Mouse (Mus musculus): ENCODE results near the gene BC035044.
"Not testable (repeated sequence)": the region's sequence is repeated elsewhere in the genome, so short reads cannot be mapped to it uniquely, and the experiment has no call there.

BC035044 gene

DNA sequence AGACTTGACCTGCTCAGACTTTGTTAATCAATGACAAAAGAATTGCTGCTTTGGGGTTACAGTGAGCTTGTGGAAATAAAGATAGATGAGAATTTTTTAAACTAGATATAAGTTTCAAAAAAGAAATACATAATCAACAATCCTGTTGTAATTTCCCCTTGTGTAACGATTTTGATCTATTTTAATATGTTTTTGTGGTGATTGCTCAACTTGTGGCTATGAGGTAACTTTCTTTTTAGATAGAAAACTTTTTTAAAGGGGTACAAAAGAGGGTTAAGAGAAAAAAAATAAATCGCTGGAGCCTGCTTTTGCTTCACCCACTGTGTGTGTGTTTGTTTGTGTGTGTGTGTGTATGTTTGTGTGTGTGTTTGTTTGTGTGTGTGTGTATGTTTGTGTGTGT lies 39.8 kb downstream of the BC035044 start:
- no peak for ATAC-seq (ENCODE audit: insufficient number of reproducible peaks, low FRiP score, low TSS enrichment)

DNA sequence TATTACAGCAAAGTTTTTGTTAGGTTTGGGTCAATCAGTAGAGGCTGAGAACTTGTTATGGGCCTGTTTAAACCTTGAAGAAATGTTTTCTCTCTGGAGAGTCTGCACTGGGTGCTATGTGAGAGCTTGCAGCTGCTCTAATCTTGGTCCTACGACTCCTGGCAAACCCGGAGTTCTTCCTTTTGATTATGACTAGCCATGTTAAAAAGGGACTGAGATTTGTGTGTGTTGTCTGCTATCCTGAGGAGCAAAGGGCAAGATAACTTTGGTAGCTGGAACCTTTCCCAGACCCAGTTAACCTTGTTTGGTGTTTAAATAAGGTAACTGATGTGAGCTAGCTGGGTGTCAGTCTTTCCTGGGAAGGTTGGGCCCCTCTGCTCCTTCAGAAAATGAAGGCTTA lies 40.3 kb downstream of the BC035044 start:
- no peak for ATAC-seq (ENCODE audit: insufficient number of reproducible peaks, low FRiP score, low TSS enrichment)

DNA sequence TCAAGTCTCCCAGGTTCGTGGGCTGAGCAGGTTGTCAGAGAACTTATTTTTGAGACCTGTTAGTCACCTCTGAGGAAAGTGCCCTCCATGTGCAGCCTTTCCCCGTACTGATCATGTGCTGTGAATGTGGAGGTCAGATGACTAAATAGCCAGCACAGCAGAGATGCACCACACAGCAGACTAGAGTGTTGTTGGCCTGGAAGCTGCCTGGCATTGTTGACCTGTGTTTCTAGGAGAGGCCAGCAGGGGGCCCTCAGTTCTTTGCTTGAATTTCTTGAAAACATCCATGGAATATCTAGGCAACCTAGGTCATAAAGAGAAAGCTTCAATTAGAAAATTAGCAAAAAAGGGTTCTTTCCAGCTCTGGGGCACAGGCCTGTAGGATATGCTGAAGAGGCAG lies 41.0 kb downstream of the BC035044 start:
- no peak for ATAC-seq (ENCODE audit: insufficient number of reproducible peaks, low FRiP score, low TSS enrichment)

DNA sequence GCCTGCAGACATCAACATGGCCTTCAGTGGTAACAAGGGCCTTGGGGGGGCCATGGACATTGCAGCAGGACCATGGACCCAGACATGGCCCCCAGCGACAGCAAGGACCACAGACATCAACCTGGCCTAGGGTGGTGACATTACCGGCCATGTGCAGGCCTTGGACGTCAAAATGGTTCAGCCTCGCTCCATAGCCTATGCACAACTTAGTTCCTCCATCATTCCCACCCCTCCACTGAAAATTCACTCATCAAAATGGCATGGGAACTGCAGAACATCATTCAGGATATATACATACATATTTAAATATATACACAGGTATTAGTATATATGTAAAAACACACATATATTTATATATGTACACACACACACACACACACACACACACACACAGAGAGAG lies 43.5 kb downstream of the BC035044 start:
- ATAC-seq (ENCODE audit: insufficient number of reproducible peaks, low FRiP score, low TSS enrichment): no peak

DNA sequence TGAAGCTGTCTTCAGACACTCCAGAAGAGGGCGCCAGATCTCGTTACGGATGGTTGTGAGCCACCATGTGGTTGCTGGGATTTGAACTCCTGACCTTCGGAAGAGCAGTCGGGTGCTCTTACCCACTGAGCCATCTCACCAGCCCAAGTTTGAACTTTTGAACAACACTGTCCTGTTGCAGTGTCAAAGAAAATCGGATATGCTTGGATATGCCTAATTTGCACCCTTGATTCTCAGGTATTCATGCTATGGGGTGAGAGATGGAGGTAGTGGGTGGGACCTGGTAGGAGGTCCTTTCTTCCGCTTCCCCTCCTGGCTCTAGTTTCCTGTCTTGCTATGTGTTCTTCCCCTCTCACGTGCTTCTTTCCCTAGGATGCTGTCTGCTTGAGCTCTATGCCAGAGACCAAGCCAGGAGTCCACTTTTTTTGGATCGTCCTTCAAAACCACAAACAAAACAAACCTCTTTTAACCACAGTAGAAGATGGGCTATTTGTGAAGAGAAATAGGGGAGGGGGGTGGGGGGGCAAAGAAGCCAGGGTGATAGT lies 44.9 kb downstream of the BC035044 start:
- ATAC-seq (ENCODE audit: insufficient number of reproducible peaks, low FRiP score, low TSS enrichment): no peak

DNA sequence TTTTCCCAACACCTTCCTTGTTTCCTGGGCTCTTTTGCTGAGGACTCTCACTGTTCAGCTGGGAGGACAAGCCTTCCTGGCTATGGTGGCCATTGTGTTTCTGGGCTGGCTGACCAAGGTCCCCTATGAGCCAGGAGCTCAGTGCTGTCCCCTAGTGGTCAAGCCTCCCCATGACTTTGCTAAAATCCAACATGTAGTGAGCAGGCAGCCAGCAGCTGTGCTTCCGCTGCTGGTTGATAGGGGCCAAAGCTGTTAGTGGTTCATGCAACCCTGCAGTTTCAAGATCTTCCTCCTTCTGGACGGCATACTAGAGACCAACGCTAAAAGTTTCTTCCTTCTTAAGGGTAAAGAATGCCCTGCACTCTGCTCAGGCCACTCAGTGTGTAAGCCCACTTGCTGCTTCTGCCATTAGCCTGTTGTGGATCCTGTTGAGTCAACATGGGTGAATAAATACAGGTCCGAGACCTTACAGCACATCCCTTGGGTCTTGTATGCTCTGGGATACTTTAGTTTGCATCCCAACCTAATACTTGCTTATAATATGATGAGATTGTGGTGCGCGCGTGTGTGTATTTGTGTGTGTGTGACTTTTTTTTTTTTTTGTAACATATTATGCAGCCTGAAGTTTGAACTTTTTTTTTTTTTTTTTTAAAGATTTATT lies 45.5 kb downstream of the BC035044 start:
- ATAC-seq (ENCODE audit: insufficient number of reproducible peaks, low FRiP score, low TSS enrichment): no peak

DNA sequence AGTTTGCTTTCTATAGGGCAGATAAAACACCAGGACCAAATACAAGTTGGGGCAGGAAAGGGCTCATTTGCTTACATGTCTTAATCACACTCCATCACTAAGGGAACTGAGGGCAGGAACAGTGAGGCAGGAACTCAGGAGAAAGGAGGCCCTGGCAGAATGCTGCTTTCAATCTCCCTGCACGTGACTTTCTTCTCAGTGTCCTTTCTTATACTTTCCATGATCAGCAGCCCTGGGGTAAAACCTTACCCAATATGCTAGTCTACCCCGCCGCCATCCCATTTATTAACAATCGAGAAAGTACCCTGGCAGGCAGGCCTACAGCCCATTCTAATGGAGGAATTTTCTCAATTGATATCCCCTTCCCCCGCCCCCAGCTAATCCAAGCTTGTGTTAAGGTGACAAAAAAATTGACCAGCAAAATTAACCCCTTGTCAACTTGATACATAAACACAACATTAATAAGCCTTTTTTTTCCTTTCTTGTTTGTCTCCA lies 46.3 kb downstream of the BC035044 start:
- no peak for ATAC-seq (ENCODE audit: insufficient number of reproducible peaks, low FRiP score, low TSS enrichment)

DNA sequence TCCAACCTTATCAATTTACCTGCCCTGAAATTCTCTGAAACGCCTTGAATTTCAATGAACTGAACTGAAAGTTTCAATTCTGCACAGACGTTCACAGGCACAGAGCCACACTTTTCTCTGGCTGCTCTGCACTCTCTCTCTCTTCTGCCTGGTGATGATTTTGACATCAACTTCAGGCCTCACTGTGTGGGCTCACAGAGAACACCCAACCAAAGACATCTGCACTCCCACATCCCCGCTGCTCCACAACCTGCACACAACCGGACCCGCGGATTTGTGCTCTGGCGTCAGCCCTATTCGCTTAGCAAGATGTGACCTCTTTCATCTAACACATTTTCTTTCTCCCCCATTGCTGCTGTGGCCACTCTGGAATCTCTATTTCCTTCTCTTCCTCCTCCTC lies 46.8 kb downstream of the BC035044 start:
- ATAC-seq (ENCODE audit: insufficient number of reproducible peaks, low FRiP score, low TSS enrichment): no peak

DNA sequence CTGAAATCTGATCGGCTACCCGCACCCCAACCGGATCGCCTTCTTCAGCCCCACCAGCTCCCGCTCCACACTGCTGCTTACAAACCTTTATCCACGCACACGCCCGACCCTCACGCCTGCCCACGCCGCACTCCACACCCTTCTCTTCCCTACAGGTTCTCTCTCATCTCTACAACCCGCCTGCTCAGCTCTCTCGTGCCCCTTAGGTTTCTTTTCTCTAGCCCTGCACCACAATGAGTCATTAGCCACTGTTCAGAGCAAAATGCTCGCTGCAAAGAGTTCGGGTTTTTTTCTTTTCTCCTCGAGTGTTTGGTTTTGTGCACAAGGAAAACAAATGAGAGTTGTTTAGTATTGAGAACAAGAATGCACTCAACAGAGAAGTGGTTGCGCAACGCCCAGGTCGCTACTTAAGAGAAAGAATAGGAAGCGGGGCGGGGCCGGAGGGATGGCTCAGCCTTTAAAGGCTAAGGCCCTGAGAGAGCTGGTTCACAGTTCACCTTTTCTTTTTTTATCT lies 47.4 kb downstream of the BC035044 start:
- peak; percentile 41 for ATAC-seq (ENCODE audit: insufficient number of reproducible peaks, low FRiP score, low TSS enrichment)

DNA sequence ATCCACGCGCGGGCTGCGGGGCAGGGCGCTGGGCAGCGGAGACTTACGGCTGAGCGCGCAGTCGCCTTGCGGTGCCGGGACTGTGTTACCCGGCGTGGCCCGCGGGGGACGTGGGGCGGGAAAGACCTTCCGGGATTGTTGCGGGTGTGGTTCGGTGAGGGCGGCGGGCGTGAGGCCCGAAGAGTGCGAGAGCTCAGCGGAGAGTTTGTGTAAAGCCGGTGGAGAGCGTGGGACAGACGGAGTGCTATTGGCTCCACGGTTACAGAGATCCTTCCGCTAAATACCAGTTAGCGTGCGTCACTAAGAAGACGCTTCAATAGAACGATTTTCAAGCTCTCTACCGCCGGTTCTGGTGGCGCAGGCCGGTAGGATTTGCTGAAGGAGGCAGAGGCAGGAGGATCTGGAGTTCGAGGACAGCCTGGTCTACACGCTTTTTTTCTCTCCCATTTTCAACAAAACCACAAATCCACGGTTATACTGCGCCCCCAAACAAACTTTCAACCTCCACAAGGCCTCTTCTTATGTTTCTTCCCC lies 47.9 kb downstream of the BC035044 start:
- peak; percentile 78 for ATAC-seq (ENCODE audit: insufficient number of reproducible peaks, low FRiP score, low TSS enrichment)

DNA sequence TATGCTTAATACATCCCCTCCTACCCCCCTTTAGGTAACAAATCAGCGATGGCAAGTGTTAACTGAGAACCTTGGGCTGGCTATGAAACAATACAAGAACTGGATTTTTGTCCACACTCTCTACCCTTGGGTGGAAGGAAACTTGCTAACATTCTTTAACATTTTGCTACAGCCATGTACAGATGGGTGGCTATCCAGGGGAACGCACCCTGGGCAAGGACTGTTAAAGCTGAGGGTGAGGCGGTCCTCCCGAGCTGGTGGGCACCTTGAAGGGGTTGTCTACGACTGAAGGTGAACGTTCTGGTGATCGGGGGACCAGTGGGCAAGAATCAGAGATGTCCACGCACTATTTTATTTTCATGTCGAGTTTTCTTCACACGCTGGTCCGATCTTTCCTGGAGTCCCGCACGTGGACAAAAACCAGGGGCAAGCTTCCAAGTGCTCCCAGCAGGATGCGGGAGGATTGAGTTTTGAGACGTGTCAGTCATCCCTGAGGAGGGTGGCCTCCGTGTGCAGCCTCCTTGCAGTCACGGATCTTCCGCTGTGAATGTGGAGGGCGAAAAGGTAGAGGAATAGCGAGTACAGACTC lies 48.5 kb downstream of the BC035044 start:
- no peak for ATAC-seq (ENCODE audit: insufficient number of reproducible peaks, low FRiP score, low TSS enrichment)

DNA sequence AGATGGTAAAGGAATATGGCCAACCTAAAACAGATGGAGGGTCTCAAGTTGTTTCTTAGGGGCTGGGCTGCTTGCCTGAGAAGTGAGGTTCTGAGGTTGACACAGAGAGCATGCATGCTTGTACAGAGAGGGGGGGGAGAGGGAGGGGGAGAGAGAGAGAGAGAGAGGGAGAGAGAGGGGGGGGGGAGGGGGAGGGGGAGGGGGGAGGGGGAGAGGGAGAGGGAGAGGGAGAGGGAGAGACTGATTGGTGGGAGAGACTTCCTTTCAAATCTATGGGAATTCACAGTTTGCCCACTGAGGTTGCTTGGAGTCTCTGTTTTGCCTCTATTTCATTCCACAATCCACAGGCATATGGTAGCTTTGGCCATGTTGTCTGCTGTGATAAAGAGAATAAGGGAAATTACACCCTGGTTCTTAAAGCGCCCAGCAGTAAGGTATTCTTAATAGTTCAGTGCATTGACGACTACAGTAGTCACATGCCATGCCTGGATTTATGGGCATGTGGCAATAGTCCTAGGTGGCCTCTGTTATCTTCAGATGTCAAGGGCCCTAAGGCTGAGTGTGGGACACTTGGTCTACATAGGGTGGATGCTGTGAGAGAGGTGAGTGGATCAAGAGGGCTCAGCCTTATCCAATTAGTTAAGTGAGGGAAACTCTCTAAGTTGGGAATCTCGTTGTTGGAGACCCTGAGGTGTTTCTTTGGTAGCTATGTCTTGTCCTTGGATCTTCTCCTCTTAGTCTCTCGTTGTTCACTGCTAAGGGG lies 49.4 kb downstream of the BC035044 start:
- ATAC-seq (ENCODE audit: insufficient number of reproducible peaks, low FRiP score, low TSS enrichment): no peak

DNA sequence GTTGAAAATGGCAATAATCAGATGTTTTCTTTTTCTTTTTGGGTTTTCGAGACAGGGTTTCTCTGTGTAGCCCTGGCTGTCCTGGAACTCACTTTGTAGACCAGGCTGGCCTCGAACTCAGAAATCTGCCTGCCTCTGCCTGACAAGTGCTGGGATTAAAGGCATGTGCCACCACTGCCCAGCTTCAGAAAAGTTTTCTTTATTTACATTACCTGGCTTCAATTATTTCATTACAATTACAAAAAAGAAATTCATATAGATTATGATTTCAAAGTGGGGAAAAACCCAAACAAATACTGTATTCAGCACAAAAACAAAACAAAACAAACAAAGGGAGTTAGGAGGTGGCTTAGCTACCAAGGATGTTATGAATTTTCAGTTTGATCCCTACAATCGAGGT lies 50.3 kb downstream of the BC035044 start:
- ATAC-seq (ENCODE audit: insufficient number of reproducible peaks, low FRiP score, low TSS enrichment): not testable (repeated sequence)

DNA sequence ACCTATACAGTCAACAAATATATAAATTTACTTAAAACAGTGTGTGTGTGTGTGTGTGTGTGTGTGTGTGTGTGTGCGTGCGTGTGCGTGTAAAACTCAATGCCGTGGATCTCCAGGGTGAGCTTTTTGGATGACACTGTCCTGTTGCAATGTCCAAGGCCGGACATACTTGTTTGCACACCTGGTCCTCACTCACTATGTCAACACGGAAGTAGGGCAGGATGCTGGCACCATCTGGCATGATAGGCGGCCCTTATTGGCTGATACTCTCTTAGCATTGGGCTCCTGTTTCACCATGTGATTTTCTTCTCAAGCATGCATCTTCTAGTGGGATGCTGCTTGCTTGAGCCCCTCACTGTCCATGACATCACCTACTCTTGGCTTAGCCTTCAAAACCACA lies 51.0 kb downstream of the BC035044 start:
- no peak for ATAC-seq (ENCODE audit: insufficient number of reproducible peaks, low FRiP score, low TSS enrichment)

DNA sequence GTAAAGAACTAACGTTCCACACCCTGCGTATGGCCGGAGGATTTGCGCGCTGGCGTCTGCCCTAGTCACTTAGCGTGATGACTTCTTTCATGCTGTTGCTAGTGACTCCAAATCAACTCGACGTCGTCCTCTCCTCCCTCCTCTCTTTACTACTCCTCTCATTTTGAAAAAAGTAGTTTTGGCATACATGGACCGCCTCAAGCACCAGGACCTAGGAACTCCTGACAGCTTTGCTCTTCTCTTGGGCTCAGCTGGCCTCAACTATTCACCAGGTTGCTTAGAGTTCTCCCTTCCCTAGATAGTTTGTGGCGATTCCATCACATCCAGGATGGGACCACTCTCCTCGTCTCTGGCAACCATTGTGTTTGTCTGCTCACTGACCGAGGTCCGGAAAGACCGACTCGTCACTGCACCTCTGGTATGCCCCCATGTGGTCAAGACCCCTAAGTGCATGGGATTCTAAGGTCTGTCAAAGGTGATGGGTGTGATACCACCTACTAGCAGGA lies 51.6 kb downstream of the BC035044 start:
- ATAC-seq (ENCODE audit: insufficient number of reproducible peaks, low FRiP score, low TSS enrichment): peak; percentile 23

DNA sequence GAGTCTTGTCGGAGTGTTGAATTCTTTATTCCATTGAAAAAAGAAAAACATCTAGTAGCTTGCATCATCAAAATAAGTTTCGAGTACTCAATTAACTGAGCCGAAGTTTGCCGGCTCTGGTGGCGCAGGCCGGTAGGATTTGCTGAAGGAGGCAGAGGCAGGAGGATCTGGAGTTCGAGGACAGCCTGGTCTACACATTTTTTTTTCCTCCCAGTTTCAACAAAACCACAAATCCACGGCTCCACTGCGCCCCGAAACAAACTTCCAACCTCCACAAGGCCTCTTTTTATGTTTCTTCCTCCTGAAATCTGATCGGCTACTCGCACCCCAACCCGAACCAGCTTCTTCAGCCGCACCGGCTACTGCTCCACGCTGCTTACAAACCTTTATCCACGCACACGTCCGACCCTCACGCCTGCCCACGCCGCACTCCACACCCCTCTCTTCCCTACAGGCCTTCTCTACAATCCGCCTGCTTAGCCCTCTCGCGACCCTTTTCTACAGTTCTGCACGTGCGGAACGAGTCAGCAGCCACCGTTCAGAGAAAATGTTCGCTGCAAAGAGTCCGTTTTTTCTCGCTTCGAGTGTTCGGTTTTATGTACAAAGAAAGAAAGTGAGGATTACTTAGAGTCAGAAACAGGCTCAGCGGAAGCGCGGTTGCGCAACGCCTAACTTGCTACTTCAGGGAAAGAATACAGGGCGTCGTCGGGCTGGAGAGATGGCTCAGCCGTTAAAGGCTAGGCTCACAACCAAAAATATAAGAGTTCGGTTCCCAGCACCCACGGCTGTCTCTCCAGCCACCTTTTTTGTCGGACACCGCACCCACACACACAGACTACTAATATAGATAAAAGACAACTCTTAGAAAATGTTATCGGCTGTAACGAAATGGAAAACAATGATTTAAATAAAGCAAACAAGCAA lies 52.3 kb downstream of the BC035044 start:
- ATAC-seq (ENCODE audit: insufficient number of reproducible peaks, low FRiP score, low TSS enrichment): 0 out of 2 replicates have a peak, but pooled peaks have one; percentile 9

DNA sequence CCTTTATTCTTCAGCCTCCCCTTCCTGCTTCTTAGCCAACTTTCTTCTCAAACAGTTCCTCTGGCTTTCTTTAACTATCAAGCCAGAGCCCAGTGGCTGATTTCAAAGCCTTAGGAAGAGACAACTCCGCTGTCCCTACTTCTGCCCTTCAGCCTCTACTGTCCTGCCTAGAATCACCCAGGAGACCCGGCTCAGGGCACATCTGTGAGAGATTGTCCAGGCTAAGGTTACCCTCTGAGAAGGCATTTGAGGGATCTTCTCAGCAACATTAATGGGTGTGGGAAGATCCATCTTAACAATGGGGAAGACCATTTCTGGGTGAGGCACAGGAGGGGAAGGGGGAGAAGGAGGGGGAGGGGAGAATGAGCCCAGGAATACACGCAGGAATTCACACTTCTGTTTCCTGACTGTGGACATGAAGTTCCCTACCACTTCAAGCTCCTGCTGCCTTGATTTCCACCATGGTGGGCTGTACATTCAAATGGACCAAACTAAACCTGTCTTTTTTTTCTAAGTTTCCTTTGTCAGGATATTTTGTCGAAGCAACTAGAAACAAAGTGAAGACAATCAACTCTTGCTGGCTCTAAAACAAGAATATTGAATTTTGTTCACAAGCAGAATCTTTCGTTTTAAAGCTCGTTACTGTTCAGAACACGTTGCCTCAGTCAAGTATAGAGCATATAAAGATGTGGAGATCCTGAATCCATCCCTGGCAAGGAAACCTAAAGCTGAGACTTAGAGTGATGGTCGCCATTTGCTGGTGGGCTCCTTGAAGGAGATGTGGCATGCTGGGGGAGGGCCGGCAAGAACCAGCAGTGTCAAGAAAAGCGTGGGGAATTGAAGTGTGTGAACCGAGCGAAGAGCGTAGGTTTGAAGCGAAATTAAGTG lies 53.2 kb downstream of the BC035044 start:
- peak; percentile 13; the same call in 1 of the 2 replicates for ATAC-seq (ENCODE audit: insufficient number of reproducible peaks, low FRiP score, low TSS enrichment)

DNA sequence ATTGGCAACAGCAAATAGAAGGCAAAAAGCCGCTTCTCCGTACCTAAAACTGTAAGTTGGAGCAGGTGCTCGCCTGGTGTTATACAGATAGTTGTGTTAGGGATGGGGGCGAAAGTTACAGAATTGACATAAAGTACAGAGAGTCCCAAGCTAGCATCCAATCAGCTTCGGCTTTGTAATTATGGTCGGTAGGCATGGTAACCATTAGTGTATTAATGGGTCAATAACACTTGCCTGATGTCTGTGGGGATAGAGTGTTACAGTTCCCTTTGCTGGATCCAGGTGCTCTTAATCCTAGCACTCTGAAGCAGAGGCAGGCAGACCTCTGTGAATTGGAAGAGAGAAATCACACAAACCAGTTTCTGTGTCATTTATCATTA lies 54.0 kb downstream of the BC035044 start:
- no peak for ATAC-seq (ENCODE audit: insufficient number of reproducible peaks, low FRiP score, low TSS enrichment)
